Mouse (Mus musculus): ENCODE results near the gene Babam2.

DNA sequence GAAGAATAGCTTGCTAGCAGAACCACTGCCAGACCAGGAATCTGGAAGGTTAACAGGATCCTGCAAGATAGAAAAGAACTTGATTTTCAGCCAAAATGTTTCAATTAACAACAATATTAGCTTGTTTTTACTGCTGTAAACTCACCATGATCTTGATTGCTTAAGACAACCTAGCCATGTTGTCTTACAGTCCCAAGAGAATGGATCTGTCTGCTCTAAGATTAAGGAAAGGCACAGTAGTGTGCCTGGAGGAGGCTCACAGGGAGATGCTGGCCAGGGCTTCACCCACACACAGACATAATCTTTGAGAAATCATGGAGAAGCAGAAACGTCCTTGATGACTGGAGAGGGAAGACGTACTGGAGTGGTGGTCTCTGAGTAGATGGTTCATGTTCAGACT lies 126.6 kb downstream of the Babam2 start:
- TF ChIP-seq CTCF (IDR thresholded peaks at IDR 0.05; ENCODE audit: extremely low read depth, insufficient read length, insufficient replicate concordance, low read depth, low read length) (no peak), POLR2A (IDR thresholded peaks at IDR 0.05; ENCODE audit: low read depth, low read length) (no peak)

All from small intestine, adult 2 months (tissue).